Mouse (Mus musculus): Measurements from ENCODE around the gene Veph1. TPM values are rescaled to one million over a fixed set of nuclear protein-coding genes. Genes with fewer than 3 reads are reported as not detected.

Gene Veph1
- polyA plus RNA-seq, 1 experiment from 2014 or later = 1.7 TPM

- Histone ChIP-seq H3K4me3 (replicated peaks) (no peak overlapping the region), H3K9ac (no peak overlapping the region), H3K4me2 (replicated peaks) (no peak overlapping the region), H3K4me1 (peaks cover 9% of the 10 kb centered on the region), H3K27me3 (no peaks in the 10 kb centered on the region), H3K36me3 (no peaks in the 10 kb centered on the region), H3K9me3 (replicated peaks) (no peaks in the 10 kb centered on the region), H3K27ac (replicated peaks) (no peak overlapping the region)
- WGBS = 69% methylated on average over 5 of the region's 5 CpGs
- no peak for ATAC-seq (ENCODE audit: insufficient number of reproducible peaks, low FRiP score, low TSS enrichment, low read depth)
Observed at GRCm38 (mm10) chr3:66165026-66165425, 131.6 kb downstream of the Veph1 start.

GRCm38 (mm10) chr3:66164585-66164984 is 132.1 kb downstream of the Veph1 start:
- Histone ChIP-seq H3K4me2 (replicated peaks) (no peak overlapping the region), H3K36me3 (no peaks in the 10 kb centered on the region), H3K9ac (no peak overlapping the region), H3K9me3 (replicated peaks) (no peaks in the 10 kb centered on the region), H3K4me1 (peaks cover 9% of the 10 kb centered on the region), H3K4me3 (replicated peaks) (no peak overlapping the region), H3K27ac (replicated peaks) (no peak overlapping the region), H3K27me3 (no peaks in the 10 kb centered on the region)
- 63% methylated on average over 3 of the region's 3 CpGs for WGBS
- no peak for ATAC-seq (ENCODE audit: insufficient number of reproducible peaks, low FRiP score, low TSS enrichment, low read depth)

- Histone ChIP-seq H3K27me3 (no peaks in the 10 kb centered on the region), H3K9me3 (replicated peaks) (no peaks in the 10 kb centered on the region), H3K4me2 (replicated peaks) (no peak overlapping the region), H3K9ac (no peak overlapping the region), H3K4me1 (peaks cover 9% of the 10 kb centered on the region), H3K27ac (replicated peaks) (0 out of 2 replicates have a peak overlapping the region, but pooled peaks have one; percentile 17), H3K36me3 (no peaks in the 10 kb centered on the region), H3K4me3 (replicated peaks) (no peak overlapping the region)
- WGBS = 43% methylated on average over 6 of the region's 6 CpGs
- no peak for ATAC-seq (ENCODE audit: insufficient number of reproducible peaks, low FRiP score, low TSS enrichment, low read depth)
Observed at GRCm38 (mm10) chr3:66162612-66163011, 134.0 kb downstream of the Veph1 start.

GRCm38 (mm10) chr3:66157947-66158346 is 138.7 kb downstream of the Veph1 start:
- Histone ChIP-seq H3K9ac (no peak overlapping the region), H3K4me1 (peaks cover 6% of the 10 kb centered on the region), H3K4me2 (replicated peaks) (no peak overlapping the region), H3K4me3 (replicated peaks) (no peak overlapping the region), H3K27me3 (no peaks in the 10 kb centered on the region), H3K9me3 (replicated peaks) (no peaks in the 10 kb centered on the region), H3K27ac (replicated peaks) (no peak overlapping the region), H3K36me3 (no peaks in the 10 kb centered on the region)
- no peak for ATAC-seq (ENCODE audit: insufficient number of reproducible peaks, low FRiP score, low TSS enrichment, low read depth)
- WGBS = 67% methylated on average over 8 of the region's 8 CpGs

GRCm38 (mm10) chr3:66137601-66138000 is 159.0 kb downstream of the Veph1 start:
- no peaks in the 10 kb centered on the region for H3K9me3 ChIP-seq (replicated peaks)
- H3K36me3 ChIP-seq = no peaks in the 10 kb centered on the region
- WGBS = 29% methylated on average over 7 of the region's 7 CpGs
- no peaks in the 10 kb centered on the region for H3K27me3 ChIP-seq
- no peak for ATAC-seq (ENCODE audit: insufficient number of reproducible peaks, low FRiP score, low TSS enrichment, low read depth)
- H3K4me1 ChIP-seq = peaks cover 9% of the 10 kb centered on the region
- no peak overlapping the region for H3K27ac ChIP-seq (replicated peaks)
- H3K4me3 ChIP-seq (replicated peaks) = no peak overlapping the region
- no peak overlapping the region for H3K9ac ChIP-seq
- no peak overlapping the region for H3K4me2 ChIP-seq (replicated peaks)

GRCm38 (mm10) chr3:66131264-66131950 is 165.2 kb downstream of the Veph1 start:
- no peaks in the 10 kb centered on the region for H3K27me3 ChIP-seq
- H3K4me3 ChIP-seq (replicated peaks) = no peak overlapping the region
- H3K4me2 ChIP-seq (replicated peaks) = no peak overlapping the region
- H3K4me1 ChIP-seq = peaks cover 20% of the 10 kb centered on the region
- no peak overlapping the region for H3K9ac ChIP-seq
- WGBS = 22% methylated on average over 4 of the region's 4 CpGs
- no peaks in the 10 kb centered on the region for H3K36me3 ChIP-seq
- ATAC-seq (ENCODE audit: insufficient number of reproducible peaks, low FRiP score, low TSS enrichment, low read depth) = peak; percentile 69
- peak overlapping the region; percentile 44; the same call in 1 of the 2 replicates for H3K27ac ChIP-seq (replicated peaks)
- H3K9me3 ChIP-seq (replicated peaks) = no peaks in the 10 kb centered on the region

GRCm38 (mm10) chr3:66129689-66130088 is 166.9 kb downstream of the Veph1 start:
- no peak overlapping the region for H3K9ac ChIP-seq

GRCm38 (mm10) chr3:66105493-66105892 is 191.1 kb downstream of the Veph1 start:
- Histone ChIP-seq H3K4me1 (peaks cover 3% of the 10 kb centered on the region), H3K27ac (replicated peaks) (no peak overlapping the region), H3K4me2 (replicated peaks) (no peak overlapping the region), H3K9me3 (replicated peaks) (no peaks in the 10 kb centered on the region), H3K27me3 (no peaks in the 10 kb centered on the region), H3K36me3 (no peaks in the 10 kb centered on the region), H3K4me3 (replicated peaks) (no peak overlapping the region), H3K9ac (no peak overlapping the region)
- WGBS = 17% methylated on average over 5 of the region's 5 CpGs
- no peak for ATAC-seq (ENCODE audit: insufficient number of reproducible peaks, low FRiP score, low TSS enrichment, low read depth)

More at GRCm38 (mm10) chr3:66129689-66130088, 166.9 kb downstream of the Veph1 start:
- no peaks in the 10 kb centered on the region for H3K27me3 ChIP-seq
- no peaks in the 10 kb centered on the region for H3K9me3 ChIP-seq (replicated peaks)
- no peak for ATAC-seq (ENCODE audit: insufficient number of reproducible peaks, low FRiP score, low TSS enrichment, low read depth)
- 0 out of 2 replicates have a peak, but pooled peaks cover 12% of the 10 kb centered on the region for H3K4me1 ChIP-seq
- no peak overlapping the region for H3K4me2 ChIP-seq (replicated peaks)
- H3K36me3 ChIP-seq = no peaks in the 10 kb centered on the region
- 56% methylated on average over 5 of the region's 5 CpGs for WGBS
- no peak overlapping the region for H3K27ac ChIP-seq (replicated peaks)
- H3K4me3 ChIP-seq (replicated peaks) = no peak overlapping the region

- Histone ChIP-seq H3K4me3 (replicated peaks) (no peak overlapping the region), H3K4me2 (replicated peaks) (no peak overlapping the region), H3K27me3 (no peaks in the 10 kb centered on the region), H3K27ac (replicated peaks) (no peak overlapping the region), H3K36me3 (no peaks in the 10 kb centered on the region), H3K9ac (no peak overlapping the region), H3K9me3 (replicated peaks) (no peaks in the 10 kb centered on the region), H3K4me1 (peaks cover 6% of the 10 kb centered on the region)
- no peak for ATAC-seq (ENCODE audit: insufficient number of reproducible peaks, low FRiP score, low TSS enrichment, low read depth)
- 88% methylated on average over 3 of the region's 3 CpGs for WGBS
Observed at GRCm38 (mm10) chr3:66102599-66102932, 194.1 kb downstream of the Veph1 start.

GRCm38 (mm10) chr3:66101809-66102598 is 194.6 kb downstream of the Veph1 start:
- Histone ChIP-seq H3K4me2 (replicated peaks) (no peak overlapping the region), H3K27me3 (no peaks in the 10 kb centered on the region), H3K27ac (replicated peaks) (no peak overlapping the region), H3K4me1 (peaks cover 6% of the 10 kb centered on the region), H3K9ac (no peak overlapping the region), H3K36me3 (no peaks in the 10 kb centered on the region), H3K9me3 (replicated peaks) (no peaks in the 10 kb centered on the region), H3K4me3 (replicated peaks) (no peak overlapping the region)
- no peak for ATAC-seq (ENCODE audit: insufficient number of reproducible peaks, low FRiP score, low TSS enrichment, low read depth)
- 72% methylated on average over 11 of the region's 11 CpGs for WGBS

- Histone ChIP-seq H3K9ac (no peak overlapping the region), H3K4me1 (peaks cover 6% of the 10 kb centered on the region), H3K36me3 (no peaks in the 10 kb centered on the region), H3K27ac (replicated peaks) (no peak overlapping the region), H3K27me3 (no peaks in the 10 kb centered on the region), H3K9me3 (replicated peaks) (no peaks in the 10 kb centered on the region), H3K4me2 (replicated peaks) (no peak overlapping the region), H3K4me3 (replicated peaks) (no peak overlapping the region)
- ATAC-seq (ENCODE audit: insufficient number of reproducible peaks, low FRiP score, low TSS enrichment, low read depth) = no peak
- 64% methylated on average over 2 of the region's 2 CpGs for WGBS
Observed at GRCm38 (mm10) chr3:66101074-66101473, 195.6 kb downstream of the Veph1 start.
